Mouse (Mus musculus): ENCODE data around the gene Pias3. TPM values are rescaled to one million over a fixed set of nuclear protein-coding genes. Genes with fewer than 3 reads are reported as not detected.
"Not testable (repeated sequence)": the region's sequence is repeated elsewhere in the genome, so short reads cannot be mapped to it uniquely, and the experiment has no call there.

Pias3 gene
- polyA plus RNA-seq, 1 experiment from 2014 or later: 70.2 TPM

DNA sequence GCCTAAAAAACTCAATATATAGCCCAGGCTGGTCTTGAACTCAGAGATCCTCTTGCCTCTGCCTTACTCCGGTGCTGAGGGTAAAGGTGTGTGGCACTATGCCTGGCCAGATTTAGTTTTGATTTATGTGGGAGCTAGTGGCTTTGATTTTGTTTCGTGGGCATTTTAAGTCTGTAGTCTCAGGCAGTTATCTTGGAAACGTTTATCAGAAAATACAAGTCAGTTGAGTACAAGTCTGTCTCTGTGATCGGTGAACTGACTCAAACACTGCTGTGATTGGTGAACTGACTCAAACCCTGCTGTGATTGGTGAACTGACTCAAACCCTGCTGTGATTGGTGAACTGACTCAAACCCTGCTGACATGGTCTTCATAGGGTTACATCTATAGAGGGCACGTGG, 34.6 kb downstream of the Pias3 start:
- H3K9me3 ChIP-seq: no peaks in the 10 kb centered on the region
- H3K36me3 ChIP-seq: peaks cover 3% of the 10 kb centered on the region; the same call in 1 of the 2 replicates
- H3K9ac ChIP-seq (replicated peaks): no peak overlapping the region
- 84% methylated on average over 5 of the region's 5 CpGs for WGBS
- ATAC-seq (ENCODE audit: insufficient number of reproducible peaks, insufficient read depth, low FRiP score, low TSS enrichment, low read depth): no peak
- peaks cover 10% of the 10 kb centered on the region for H3K4me1 ChIP-seq (replicated peaks)
- no peak overlapping the region for H3K27ac ChIP-seq
- no peaks in the 10 kb centered on the region for H3K27me3 ChIP-seq
- H3K4me3 ChIP-seq (replicated peaks): no peak overlapping the region
- no peak overlapping the region for H3K4me2 ChIP-seq

DNA sequence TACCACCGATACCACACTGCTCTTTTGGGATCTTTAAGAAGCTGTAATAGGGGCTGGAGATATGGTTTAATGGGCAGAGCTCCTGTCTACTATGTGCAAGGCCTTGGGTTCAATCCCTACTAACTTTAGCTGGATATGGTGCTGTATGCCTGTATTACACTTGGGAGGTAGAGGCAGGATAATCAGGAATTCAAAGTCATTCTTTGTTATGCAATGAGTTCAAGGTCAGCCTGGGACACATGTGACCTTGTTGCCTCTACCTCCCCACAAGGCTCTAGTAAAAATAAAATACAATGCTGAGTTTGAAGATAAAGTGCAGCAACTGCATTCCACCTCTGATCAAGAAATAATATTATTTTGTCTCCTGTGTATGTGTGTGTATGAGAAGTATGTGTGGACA, 37.8 kb downstream of the Pias3 start:
- Histone ChIP-seq H3K9me3 (no peaks in the 10 kb centered on the region), H3K36me3 (peaks cover 3% of the 10 kb centered on the region; the same call in 1 of the 2 replicates), H3K9ac (replicated peaks) (no peak overlapping the region), H3K27ac (no peak overlapping the region), H3K4me2 (no peak overlapping the region), H3K4me1 (replicated peaks) (peaks cover 2% of the 10 kb centered on the region), H3K4me3 (replicated peaks) (no peak overlapping the region), H3K27me3 (no peaks in the 10 kb centered on the region)
- 94% methylated on average over 1 of the region's 1 CpGs for WGBS
- ATAC-seq (ENCODE audit: insufficient number of reproducible peaks, insufficient read depth, low FRiP score, low TSS enrichment, low read depth): no peak

DNA sequence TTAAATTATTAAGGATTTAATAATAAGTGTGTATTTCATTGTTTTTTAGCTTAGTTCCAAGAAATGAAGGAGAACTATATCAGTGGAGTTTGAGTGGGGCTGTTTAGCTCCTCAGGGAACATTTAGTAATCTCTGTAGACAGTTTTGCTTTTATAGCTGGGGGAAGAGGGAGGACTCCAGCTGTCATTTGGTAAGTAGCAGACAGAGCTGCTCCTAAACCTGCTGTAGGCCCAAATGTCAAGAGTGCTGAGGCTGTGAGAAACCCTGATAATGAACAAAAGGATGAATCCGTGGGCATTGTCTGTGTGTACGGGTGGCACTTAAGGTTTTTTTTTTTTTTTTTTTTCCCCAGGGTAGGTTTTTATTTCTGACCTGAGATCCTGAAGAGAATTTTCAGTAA, 39.0 kb downstream of the Pias3 start:
- H3K4me1 ChIP-seq (replicated peaks): no peaks in the 10 kb centered on the region
- no peak for ATAC-seq (ENCODE audit: insufficient number of reproducible peaks, insufficient read depth, low FRiP score, low TSS enrichment, low read depth)
- no peak overlapping the region for H3K4me3 ChIP-seq (replicated peaks)
- H3K36me3 ChIP-seq: peaks cover 3% of the 10 kb centered on the region; the same call in 1 of the 2 replicates
- H3K27me3 ChIP-seq: no peaks in the 10 kb centered on the region
- WGBS: 98% methylated on average over 2 of the region's 2 CpGs
- H3K9ac ChIP-seq (replicated peaks): no peak overlapping the region
- H3K27ac ChIP-seq: no peak overlapping the region
- no peaks in the 10 kb centered on the region for H3K9me3 ChIP-seq
- H3K4me2 ChIP-seq: no peak overlapping the region

DNA sequence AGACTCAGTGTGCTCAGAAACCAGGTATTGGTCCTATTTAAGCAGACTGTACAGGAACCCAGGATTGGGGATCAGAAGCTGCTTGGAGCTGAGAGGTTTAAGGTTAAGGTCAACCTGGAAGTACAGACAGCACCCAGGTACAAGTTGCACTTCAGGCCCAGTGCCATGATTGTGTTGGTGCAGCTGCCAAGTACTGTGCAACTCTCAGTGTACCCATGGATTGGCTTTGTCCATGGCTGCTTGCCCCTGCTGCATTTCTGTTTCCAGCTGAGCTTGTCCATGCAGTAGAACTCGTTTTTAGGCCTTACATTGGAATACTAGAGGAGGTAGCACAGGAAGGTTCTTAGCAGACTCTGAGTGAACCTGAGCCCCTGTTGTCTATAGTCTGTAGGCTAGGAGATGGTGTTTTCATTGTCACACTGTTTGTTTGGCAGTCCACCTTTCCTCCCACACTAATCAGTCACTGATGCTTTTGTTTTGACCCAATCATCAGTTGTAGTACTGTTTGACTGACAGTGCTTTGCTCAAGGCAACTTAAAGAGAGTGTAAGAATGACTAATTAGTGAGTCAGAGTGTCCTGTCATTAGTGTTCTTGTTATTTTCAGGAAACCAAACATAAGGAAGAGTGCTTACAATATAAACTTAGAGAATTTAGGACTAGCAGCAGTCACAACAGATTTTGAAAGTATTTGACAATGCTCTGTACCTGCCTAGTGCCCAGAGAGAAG, 41.0 kb downstream of the Pias3 start:
- Histone ChIP-seq H3K9me3 (no peaks in the 10 kb centered on the region), H3K9ac (replicated peaks) (no peak overlapping the region), H3K4me3 (replicated peaks) (no peak overlapping the region), H3K27ac (no peak overlapping the region), H3K4me2 (no peak overlapping the region), H3K36me3 (peaks cover 3% of the 10 kb centered on the region; the same call in 1 of the 2 replicates), H3K27me3 (no peaks in the 10 kb centered on the region), H3K4me1 (replicated peaks) (no peaks in the 10 kb centered on the region)
- no peak for ATAC-seq (ENCODE audit: insufficient number of reproducible peaks, insufficient read depth, low FRiP score, low TSS enrichment, low read depth)
- WGBS: 53% methylated on average over 1 of the region's 1 CpGs

DNA sequence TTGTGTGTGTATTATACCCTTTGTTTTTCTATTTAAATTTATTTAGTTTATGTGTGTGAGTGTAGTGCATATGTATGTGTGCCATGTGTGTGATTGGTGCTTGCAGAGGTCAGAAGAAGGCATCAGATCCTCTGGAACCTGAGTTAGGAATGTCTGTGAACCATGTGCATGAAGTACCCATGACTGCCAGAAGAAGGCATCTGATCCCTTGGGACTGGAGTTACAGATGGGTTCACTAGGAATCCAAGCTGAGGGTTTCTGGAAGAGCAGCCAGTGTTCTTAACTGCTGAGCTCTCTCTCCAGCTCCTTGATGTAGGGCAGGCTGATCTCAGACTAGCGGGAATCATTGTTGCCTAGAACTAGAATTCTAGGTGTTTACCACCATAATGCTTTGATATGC, 41.8 kb downstream of the Pias3 start:
- H3K36me3 ChIP-seq: no peaks in the 10 kb centered on the region
- H3K4me2 ChIP-seq: no peak overlapping the region
- H3K4me1 ChIP-seq (replicated peaks): no peaks in the 10 kb centered on the region
- no peak for ATAC-seq (ENCODE audit: insufficient number of reproducible peaks, insufficient read depth, low FRiP score, low TSS enrichment, low read depth)
- 68% methylated on average over 1 of the region's 1 CpGs for whole genome bisulfite sequencing
- H3K27ac ChIP-seq: no peak overlapping the region
- no peaks in the 10 kb centered on the region for H3K9me3 ChIP-seq
- no peak overlapping the region for H3K9ac ChIP-seq (replicated peaks)
- no peaks in the 10 kb centered on the region for H3K27me3 ChIP-seq
- H3K4me3 ChIP-seq (replicated peaks): no peak overlapping the region

DNA sequence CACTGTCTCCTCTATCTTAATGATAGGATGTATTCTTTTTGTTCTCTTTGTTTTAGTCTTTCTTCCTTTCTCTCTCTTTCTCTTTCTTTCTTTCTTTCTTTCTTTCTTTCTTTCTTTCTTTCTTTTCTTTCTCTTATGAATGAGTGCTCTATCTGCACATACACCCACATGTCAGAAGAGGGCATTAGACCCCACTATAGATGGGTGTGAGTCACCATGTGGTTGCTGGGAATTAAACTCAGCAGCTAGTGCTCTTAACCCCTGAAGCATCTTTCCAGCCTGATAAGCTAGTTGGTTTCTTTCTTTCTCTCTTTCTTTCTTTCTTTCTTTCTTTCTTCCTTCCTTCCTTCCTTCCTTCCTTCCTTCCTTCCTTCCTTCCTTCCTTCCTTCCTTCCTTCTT, 44.1 kb downstream of the Pias3 start:
- H3K9ac ChIP-seq (replicated peaks); H3K4me2 ChIP-seq; H3K4me3 ChIP-seq (replicated peaks); ATAC-seq (ENCODE audit: insufficient number of reproducible peaks, insufficient read depth, low FRiP score, low TSS enrichment, low read depth); H3K36me3 ChIP-seq; H3K9me3 ChIP-seq; H3K27ac ChIP-seq; H3K27me3 ChIP-seq; H3K4me1 ChIP-seq (replicated peaks): not testable (repeated sequence)

DNA sequence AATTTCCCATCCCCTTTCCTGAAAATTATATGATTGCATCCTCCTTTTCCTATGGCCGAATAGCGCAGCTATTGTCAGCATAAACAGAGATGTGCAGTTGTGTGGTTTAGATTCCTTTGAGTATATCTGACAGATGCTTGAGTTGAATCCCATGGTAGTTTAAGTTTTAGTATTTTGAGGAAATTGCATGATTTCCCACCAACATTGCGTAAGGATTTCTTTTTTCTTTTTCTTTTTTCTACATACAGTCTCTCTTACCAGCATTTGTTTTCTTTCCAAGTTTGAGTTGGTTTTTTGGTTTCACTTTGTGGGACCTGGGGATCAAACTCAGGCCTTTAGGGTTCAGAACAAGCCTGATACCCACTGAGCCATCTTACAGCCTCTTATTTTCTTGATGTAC, 48.2 kb downstream of the Pias3 start:
- H3K27ac ChIP-seq: no peak overlapping the region
- no peaks in the 10 kb centered on the region for H3K36me3 ChIP-seq
- no peak for ATAC-seq (ENCODE audit: insufficient number of reproducible peaks, insufficient read depth, low FRiP score, low TSS enrichment, low read depth)
- H3K9ac ChIP-seq (replicated peaks): no peak overlapping the region
- H3K4me3 ChIP-seq (replicated peaks): no peak overlapping the region
- H3K27me3 ChIP-seq: no peaks in the 10 kb centered on the region
- WGBS: 94% methylated on average over 3 of the region's 3 CpGs
- H3K4me2 ChIP-seq: no peak overlapping the region
- no peaks in the 10 kb centered on the region for H3K4me1 ChIP-seq (replicated peaks)
- no peaks in the 10 kb centered on the region for H3K9me3 ChIP-seq

DNA sequence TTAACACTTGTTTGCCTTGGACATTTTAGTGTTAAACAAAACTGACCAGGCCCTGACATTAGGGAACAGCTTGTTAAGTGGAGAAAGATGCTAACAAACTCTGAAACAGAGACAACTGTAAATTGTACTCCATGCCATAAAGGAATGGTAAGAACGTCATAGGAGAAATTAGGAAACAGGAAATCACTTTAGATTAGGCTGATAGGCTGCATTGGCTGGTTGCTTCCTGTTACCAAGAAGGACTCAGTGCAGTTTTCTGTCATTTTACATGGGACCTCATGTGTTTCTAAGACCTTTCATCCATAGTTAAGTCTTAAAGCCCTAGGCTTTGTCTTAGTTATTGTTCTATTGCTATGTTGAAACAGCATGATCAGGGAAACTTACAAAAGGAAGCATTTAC, 50.6 kb downstream of the Pias3 start:
- 71% methylated on average over 1 of the region's 1 CpGs for WGBS
- H3K27ac ChIP-seq: no peak overlapping the region
- H3K36me3 ChIP-seq: no peaks in the 10 kb centered on the region
- H3K4me2 ChIP-seq: no peak overlapping the region
- no peaks in the 10 kb centered on the region for H3K9me3 ChIP-seq
- no peak overlapping the region for H3K4me3 ChIP-seq (replicated peaks)
- ATAC-seq (ENCODE audit: insufficient number of reproducible peaks, insufficient read depth, low FRiP score, low TSS enrichment, low read depth): no peak
- H3K27me3 ChIP-seq: no peaks in the 10 kb centered on the region
- no peak overlapping the region for H3K9ac ChIP-seq (replicated peaks)
- H3K4me1 ChIP-seq (replicated peaks): no peaks in the 10 kb centered on the region

Other genes starting within 250 kb of the Pias3 start
- not detected in 2 replicates for gene BC107364, start 244.1 kb upstream of the Pias3 start, polyA plus RNA-seq (2016; fragmentation: Nextera tagmentation; extraction: Ambion mirVana)
- gene Hfe2, start 171.2 kb upstream of the Pias3 start, polyA plus RNA-seq (2016; fragmentation: Nextera tagmentation; extraction: Ambion mirVana): 7.8 and 8.5 TPM in 2 replicates
- gene Txnip, start 138.4 kb upstream of the Pias3 start, polyA plus RNA-seq (2016; fragmentation: Nextera tagmentation; extraction: Ambion mirVana): 68.2 and 70.9 TPM in 2 replicates
- gene Gm16253, start 119.4 kb upstream of the Pias3 start, polyA plus RNA-seq (2016; fragmentation: Nextera tagmentation; extraction: Ambion mirVana): 0.72 and 1.5 TPM in 2 replicates
- 48.5 and 50.4 TPM in 2 replicates for gene Polr3gl, start 102.2 kb upstream of the Pias3 start, polyA plus RNA-seq (2016; fragmentation: Nextera tagmentation; extraction: Ambion mirVana)
- gene Ankrd34a, start 99.7 kb upstream of the Pias3 start, polyA plus RNA-seq (2016; fragmentation: Nextera tagmentation; extraction: Ambion mirVana): 1.5 and 2.2 TPM in 2 replicates
- gene Lix1l, start 95.2 kb upstream of the Pias3 start, polyA plus RNA-seq (2016; fragmentation: Nextera tagmentation; extraction: Ambion mirVana): 5.7 and 6.8 TPM in 2 replicates
- 176 and 192 TPM in 2 replicates for gene Rbm8a, start 66.5 kb upstream of the Pias3 start, polyA plus RNA-seq (2016; fragmentation: Nextera tagmentation; extraction: Ambion mirVana)
- 53.9 and 55.3 TPM in 2 replicates for gene Pex11b, start 61.0 kb upstream of the Pias3 start, polyA plus RNA-seq (2016; fragmentation: Nextera tagmentation; extraction: Ambion mirVana)
- 0.06 and 0.17 TPM in 2 replicates for gene Gm42957, start 60.9 kb upstream of the Pias3 start, polyA plus RNA-seq (2016; fragmentation: Nextera tagmentation; extraction: Ambion mirVana)
- 0.76 and 1.5 TPM in 2 replicates for gene Itga10, start 50.8 kb upstream of the Pias3 start, polyA plus RNA-seq (2016; fragmentation: Nextera tagmentation; extraction: Ambion mirVana)
- 0.69 and 0.85 TPM in 2 replicates for gene Ankrd35, start 26.3 kb upstream of the Pias3 start, polyA plus RNA-seq (2016; fragmentation: Nextera tagmentation; extraction: Ambion mirVana)
- 13.5 and 13.7 TPM in 2 replicates for gene Nudt17, start 12.2 kb downstream of the Pias3 start, polyA plus RNA-seq (2016; fragmentation: Nextera tagmentation; extraction: Ambion mirVana)
- gene Polr3c, start 31.2 kb downstream of the Pias3 start, polyA plus RNA-seq (2016; fragmentation: Nextera tagmentation; extraction: Ambion mirVana): 38.9 and 40.5 TPM in 2 replicates
- 64.4 and 66.0 TPM in 2 replicates for gene Rnf115, start 31.3 kb downstream of the Pias3 start, polyA plus RNA-seq (2016; fragmentation: Nextera tagmentation; extraction: Ambion mirVana)
- gene Pdzk1, start 132.9 kb downstream of the Pias3 start, polyA plus RNA-seq (2016; fragmentation: Nextera tagmentation; extraction: Ambion mirVana): not detected in 2 replicates
- gene Cd160, start 133.0 kb downstream of the Pias3 start, polyA plus RNA-seq (2016; fragmentation: Nextera tagmentation; extraction: Ambion mirVana): 0.08 and 0.14 TPM in 2 replicates
- gene Gja5, start 208.3 kb downstream of the Pias3 start, polyA plus RNA-seq (2016; fragmentation: Nextera tagmentation; extraction: Ambion mirVana): 11.4 and 14.0 TPM in 2 replicates
- gene Gpr89, start 209.0 kb downstream of the Pias3 start, polyA plus RNA-seq (2016; fragmentation: Nextera tagmentation; extraction: Ambion mirVana): 35.1 and 37.7 TPM in 2 replicates
- not detected in 2 replicates for gene Gja8, start 229.6 kb downstream of the Pias3 start, polyA plus RNA-seq (2016; fragmentation: Nextera tagmentation; extraction: Ambion mirVana)